ENCODE assay signal across 8 mouse cellular contexts in genomic region chrX:36874704-36875128, GRCm38 (mm10). TPM values are rescaled to one million over a fixed set of nuclear protein-coding genes. Genes with fewer than 3 reads are reported as not detected.
DNase-seq lines count a peak whose midpoint lies in the region; ATAC-seq and TF ChIP-seq lines count a peak whose summit lies in the region.

No protein-coding gene starts in this region.

- peaks cover 6% of the 10 kb centered on the region; the same call in 1 of the 2 replicates for H3K79me2 ChIP-seq in liver, adult 2 months (ENCODE audit: control insufficient read depth, insufficient read depth, low read length)

- H3K27me3 ChIP-seq in forebrain, embryonic 15.5 days: no peaks in the 10 kb centered on the region
- H3K27me3 ChIP-seq in liver, adult 2 months (ENCODE audit: control insufficient read depth, insufficient read depth, low read length): no peaks in the 10 kb centered on the region
- H3K27me3 ChIP-seq in neural tube, embryonic 14.5 days (ENCODE audit: control insufficient read depth, insufficient read depth, low read length): no peaks in the 10 kb centered on the region

- H3K9me3 ChIP-seq in forebrain, embryonic 15.5 days: no peaks in the 10 kb centered on the region
- no peaks in the 10 kb centered on the region for H3K9me3 ChIP-seq in neural tube, embryonic 14.5 days (ENCODE audit: control insufficient read depth, low read length)

- H3K4me2 ChIP-seq in forebrain, embryonic 15.5 days (replicated peaks): peak overlapping the region; percentile 55
- H3K4me2 ChIP-seq in neural tube, embryonic 14.5 days (ENCODE audit: low read depth, low read length): peak overlapping the region; percentile 47

- TF ChIP-seq CTCF in liver, adult 2 months (IDR thresholded peaks at IDR 0.05; ENCODE audit: low read depth, low read length): no peak

- ATAC-seq in forebrain, embryonic 15.5 days (replicated peaks): no peak; the same call in none of the 2 replicates
- ATAC-seq in neural tube, embryonic 14.5 days (ENCODE audit: low read depth): peak; percentile 52

- H3K4me1 ChIP-seq in forebrain, embryonic 15.5 days: peaks cover 5% of the 10 kb centered on the region
- peaks cover 5% of the 10 kb centered on the region for H3K4me1 ChIP-seq in liver, adult 2 months (ENCODE audit: control insufficient read depth, insufficient read depth, low read length)
- H3K4me1 ChIP-seq in neural tube, embryonic 14.5 days (ENCODE audit: control insufficient read depth, insufficient read depth, low read length): 0 out of 2 replicates have a peak, but pooled peaks cover 4% of the 10 kb centered on the region

- peak overlapping the region; percentile 73 for H3K27ac ChIP-seq in forebrain, embryonic 15.5 days (replicated peaks)
- H3K27ac ChIP-seq in liver, adult 2 months (replicated peaks; ENCODE audit: insufficient read depth, low read depth, low read length): peak overlapping the region; percentile 71; the same call in 1 of the 2 replicates
- peak overlapping the region; percentile 73 for H3K27ac ChIP-seq in neural tube, embryonic 14.5 days (ENCODE audit: low read depth, low read length)

- H3K4me3 ChIP-seq in forebrain, embryonic 15.5 days: peak overlapping the region; percentile 58
- H3K4me3 ChIP-seq in liver, adult 2 months (ENCODE audit: insufficient read depth, low read depth, low read length): peak overlapping the region; percentile 89
- peak overlapping the region; percentile 66 for H3K4me3 ChIP-seq in neural tube, embryonic 14.5 days (ENCODE audit: low read depth, low read length)

- no peak for TF ChIP-seq POLR2A in liver, adult 2 months (IDR thresholded peaks at IDR 0.05; ENCODE audit: extremely low read depth, insufficient read depth, low read length)

- DNase-seq in adrenal gland, postnatal 25 days: peak; percentile 16
- no peak for DNase-seq in adrenal gland, adult (ENCODE audit: inconsistent age in 2 of 2, low spot score in 1 of 2)
- peak; percentile 5 for DNase-seq in right cerebral cortex, postnatal 14 days
- no peak for DNase-seq in right cerebral cortex, postnatal 4 days
- DNase-seq in liver, adult 2 months (ENCODE audit: extremely low read depth, low read depth, low spot score): no peak
- DNase-seq in thymus, postnatal 0 days (ENCODE audit: low spot score): no peak

- H3K9ac ChIP-seq in forebrain, embryonic 15.5 days (replicated peaks): peak overlapping the region; percentile 76
- peak overlapping the region; percentile 92 for H3K9ac ChIP-seq in liver, adult 2 months (ENCODE audit: low read depth, low read length)
- H3K9ac ChIP-seq in neural tube, embryonic 14.5 days (replicated peaks; ENCODE audit: low read depth, low read length): peak overlapping the region; percentile 69

- WGBS in forebrain, embryonic 15.5 days: 18% methylated on average over 25 of the region's 36 CpGs
- WGBS in liver, adult 2 months: 0% methylated on average over 34 of the region's 36 CpGs
- 12% methylated on average over 31 of the region's 36 CpGs for WGBS in neural tube, embryonic 14.5 days

- H3K36me3 ChIP-seq in forebrain, embryonic 15.5 days: no peaks in the 10 kb centered on the region
- no peaks in the 10 kb centered on the region; the same call in 1 of the 2 replicates for H3K36me3 ChIP-seq in liver, adult 2 months (ENCODE audit: control insufficient read depth, insufficient read depth, low read length)
- H3K36me3 ChIP-seq in neural tube, embryonic 14.5 days (ENCODE audit: control insufficient read depth, insufficient read depth, low read length): no peaks in the 10 kb centered on the region

RNA-seq across cellular contexts. Expression of gene C330007P06Rik, which starts 0.8 kb away (rescaled TPM):
- total RNA-seq in adrenal gland, postnatal 25 days (2021): 44.0 and 51.7 TPM in 2 replicates
- polyA plus RNA-seq in forebrain, embryonic 15.5 days (2015; fragmentation: Nextera tagmentation; extraction: Ambion mirVana): 24.4 and 24.7 TPM in 2 replicates
- 26.2 and 30.5 TPM in 2 replicates for total RNA-seq in liver, adult 2 months (2014; rRNA removed)
- 9.4 and 12.1 TPM in 2 replicates for polyA plus RNA-seq in liver, adult 2 months (2012; rRNA removed)
- 27.5 and 29.7 TPM in 2 replicates for polyA plus RNA-seq in neural tube, embryonic 14.5 days (2014; fragmentation: Nextera tagmentation; extraction: Ambion mirVana)
- 28.5 and 29.7 TPM in 2 replicates for polyA plus RNA-seq in thymus, postnatal 0 days (2015; fragmentation: Nextera tagmentation; extraction: Ambion mirVana)

RNA-seq across cellular contexts. Expression of gene Ube2a, which starts 1.0 kb away (rescaled TPM):
- 57.2 and 72.4 TPM in 2 replicates for total RNA-seq in adrenal gland, postnatal 25 days (2021)
- 108 and 120 TPM in 2 replicates for polyA plus RNA-seq in forebrain, embryonic 15.5 days (2015; fragmentation: Nextera tagmentation; extraction: Ambion mirVana)
- 12.2 and 17.5 TPM in 2 replicates for total RNA-seq in liver, adult 2 months (2014; rRNA removed)
- 21.9 and 25.9 TPM in 2 replicates for polyA plus RNA-seq in liver, adult 2 months (2012; rRNA removed)
- polyA plus RNA-seq in neural tube, embryonic 14.5 days (2014; fragmentation: Nextera tagmentation; extraction: Ambion mirVana): 129 and 134 TPM in 2 replicates
- polyA plus RNA-seq in thymus, postnatal 0 days (2015; fragmentation: Nextera tagmentation; extraction: Ambion mirVana): 198 and 205 TPM in 2 replicates

RNA-seq across cellular contexts. Expression of gene Nkrf, which starts 28.0 kb away (rescaled TPM):
- total RNA-seq in adrenal gland, postnatal 25 days (2021): 10.0 and 10.1 TPM in 2 replicates
- polyA plus RNA-seq in forebrain, embryonic 15.5 days (2015; fragmentation: Nextera tagmentation; extraction: Ambion mirVana): 11.5 and 12.3 TPM in 2 replicates
- total RNA-seq in liver, adult 2 months (2014; rRNA removed): 1.5 and 1.6 TPM in 2 replicates
- polyA plus RNA-seq in liver, adult 2 months (2012; rRNA removed): 0.39 TPM in 2 replicates
- 21.4 and 25.6 TPM in 2 replicates for polyA plus RNA-seq in neural tube, embryonic 14.5 days (2014; fragmentation: Nextera tagmentation; extraction: Ambion mirVana)
- polyA plus RNA-seq in thymus, postnatal 0 days (2015; fragmentation: Nextera tagmentation; extraction: Ambion mirVana): 2.5 TPM in 2 replicates

Comparison
In these comparisons a context has a peak if more than half of its experiments do, and no peak if none do; other contexts are left out.
1. DNase-seq: peak in adrenal gland, postnatal 25 days (single experiment) and right cerebral cortex, postnatal 14 days (single experiment); none in adrenal gland, adult (0 of 2), right cerebral cortex, postnatal 4 days (single experiment), liver, adult 2 months (single experiment) and thymus, postnatal 0 days (single experiment).
2. Peak in every context shown above with its lines, with median percentiles within 50 percentile points of each other: H3K27ac ChIP-seq, H3K4me3 ChIP-seq and H3K9ac ChIP-seq.